Mouse (Mus musculus) CD4-positive, CD25-positive, alpha-beta regulatory T cell, adult 4 months (primary cell): ENCODE data around the gene Rabep1. TPM values are rescaled to one million over a fixed set of nuclear protein-coding genes. Genes with fewer than 3 reads are reported as not detected.

Experiments used
- ATAC-seq: one replicate; pipeline ENCODE4 v1.8.0; 2017
- polyA plus RNA-seq, 2 experiments: library from polyadenylated mRNA; unstranded; fragments of 100-300 nt; shearing (Covaris generic); gene quantifications; one replicate each; pipeline ENCODE4 v1.2.1; 2017

Rabep1 gene
- polyA plus RNA-seq: 10 to 100 TPM in 1 of 2 experiments, 1 to 10 TPM in 1; 8.5 to 10.9 TPM

- peak; percentile 86 for ATAC-seq
Observed at GRCm38 (mm10) chr11:70844559-70845456, at the start of gene Rabep1. Rabep1 (plus strand) TSS chr11:70844778.

- ATAC-seq: no peak
Observed at GRCm38 (mm10) chr11:70802208-70802864, 42.2 kb upstream of the Rabep1 start.

- ATAC-seq: no peak
Observed at GRCm38 (mm10) chr11:70802865-70803261, 41.7 kb upstream of the Rabep1 start.

- peak; percentile 87 for ATAC-seq
Observed at GRCm38 (mm10) chr11:70803711-70804200, 40.8 kb upstream of the Rabep1 start.

GRCm38 (mm10) chr11:70804395-70804794 is 40.2 kb upstream of the Rabep1 start:
- ATAC-seq: no peak

- no peak for ATAC-seq
Observed at GRCm38 (mm10) chr11:70805641-70806175, 38.9 kb upstream of the Rabep1 start.

GRCm38 (mm10) chr11:70806697-70807096 is 37.9 kb upstream of the Rabep1 start:
- no peak for ATAC-seq

- ATAC-seq: no peak
Observed at GRCm38 (mm10) chr11:70807630-70808029, 36.9 kb upstream of the Rabep1 start.

- ATAC-seq: no peak
Observed at GRCm38 (mm10) chr11:70808101-70808500, 36.5 kb upstream of the Rabep1 start.

- no peak for ATAC-seq
Observed at GRCm38 (mm10) chr11:70809011-70809410, 35.6 kb upstream of the Rabep1 start.

- ATAC-seq: no peak
Observed at GRCm38 (mm10) chr11:70811041-70811440, 33.5 kb upstream of the Rabep1 start.

- ATAC-seq: no peak
Observed at GRCm38 (mm10) chr11:70811471-70812240, 32.9 kb upstream of the Rabep1 start.

GRCm38 (mm10) chr11:70812365-70812764 is 32.2 kb upstream of the Rabep1 start, which contains the start of gene Scimp:
Scimp (minus strand) TSS chr11:70812586.
- no peak for ATAC-seq

- ATAC-seq: no peak
Observed at GRCm38 (mm10) chr11:70815071-70815470, 29.5 kb upstream of the Rabep1 start.

- peak; percentile 72 for ATAC-seq
Observed at GRCm38 (mm10) chr11:70815498-70816078, 29.0 kb upstream of the Rabep1 start.

- no peak for ATAC-seq
Observed at GRCm38 (mm10) chr11:70816770-70817169, 27.8 kb upstream of the Rabep1 start.

GRCm38 (mm10) chr11:70820120-70820519 is 24.5 kb upstream of the Rabep1 start:
- ATAC-seq: no peak

- ATAC-seq: no peak
Observed at GRCm38 (mm10) chr11:70821728-70822591, 22.6 kb upstream of the Rabep1 start.

- no peak for ATAC-seq
Observed at GRCm38 (mm10) chr11:70826207-70826606, 18.4 kb upstream of the Rabep1 start.

- no peak for ATAC-seq
Observed at GRCm38 (mm10) chr11:70828975-70829615, 15.5 kb upstream of the Rabep1 start.
